Mouse (Mus musculus) layer of hippocampus, postnatal 10 days (tissue): ENCODE measurements at regions not wholly inside any gene's neighbourhood (a gene's known extent, or its start where the extent isn't known, plus 50 kb on each side); places are given as distances from the start of the nearest gene placed in this dataset.

Experiments used
- DNase-seq, 2 experiments: peaks; one replicate each; pipeline ENCODE4 v3.0.0; 2021; ENCODE audit warnings: low spot score in 2 of 2

DNA sequence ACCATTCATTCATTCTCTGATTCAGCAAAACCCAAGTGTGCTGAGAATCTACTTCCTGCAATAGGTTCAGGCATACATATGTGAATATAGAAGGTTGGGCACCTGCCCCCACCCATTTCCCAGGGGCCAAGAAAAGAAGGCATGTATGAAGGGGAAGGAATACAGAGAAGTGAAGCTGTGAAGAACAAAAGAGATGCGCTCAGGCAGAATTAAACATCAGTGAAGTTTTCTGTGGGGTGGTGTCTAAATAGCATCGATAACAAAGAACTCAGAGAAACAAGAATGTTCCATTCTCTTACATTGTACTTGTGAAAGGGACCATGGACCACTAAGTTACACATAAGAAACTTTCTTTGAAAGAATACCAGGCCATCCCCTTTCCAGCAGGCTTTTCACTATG lies 580.7 kb downstream of the Gm9195 start:
- no peak for DNase-seq

DNA sequence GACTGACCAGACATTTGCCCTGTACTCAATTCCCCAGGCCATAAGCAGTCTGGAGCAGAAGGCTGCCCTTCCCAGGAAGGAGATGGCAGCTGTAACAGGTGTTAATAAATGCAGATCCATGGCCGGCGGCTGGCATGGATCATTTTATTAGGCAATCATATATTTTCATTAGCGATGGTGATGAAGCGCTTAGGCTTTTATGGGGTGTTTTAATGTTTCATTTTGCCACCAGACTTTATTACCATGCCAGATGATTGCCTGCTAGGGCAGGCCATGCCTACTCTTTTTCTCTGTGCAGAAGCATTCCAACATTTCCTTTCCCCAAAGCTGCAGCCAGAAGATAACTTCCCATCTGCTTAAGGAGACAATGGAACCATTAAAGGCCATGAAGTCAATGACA lies 596.2 kb downstream of the Gm9195 start:
- DNase-seq, result no peak

DNA sequence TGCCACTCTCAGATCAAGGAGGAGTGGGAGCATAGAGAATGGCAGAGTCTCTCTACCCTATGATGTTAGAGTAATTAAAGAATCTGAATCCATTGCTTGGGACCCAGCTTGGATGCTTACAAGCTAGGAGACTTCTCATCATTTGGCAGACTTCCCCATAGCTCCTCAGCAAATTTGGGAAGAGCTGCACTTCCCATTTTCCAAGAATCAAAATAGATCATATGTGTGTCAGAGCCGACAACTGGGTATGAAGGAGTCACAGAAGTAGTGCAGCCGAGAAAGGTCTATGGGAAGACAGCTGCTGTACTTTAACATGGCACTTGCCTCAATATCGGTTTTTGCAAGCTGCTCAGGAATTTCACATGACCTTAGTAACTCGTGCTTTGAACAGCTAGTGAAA lies 596.8 kb downstream of the Gm9195 start:
- no peak for DNase-seq

DNA sequence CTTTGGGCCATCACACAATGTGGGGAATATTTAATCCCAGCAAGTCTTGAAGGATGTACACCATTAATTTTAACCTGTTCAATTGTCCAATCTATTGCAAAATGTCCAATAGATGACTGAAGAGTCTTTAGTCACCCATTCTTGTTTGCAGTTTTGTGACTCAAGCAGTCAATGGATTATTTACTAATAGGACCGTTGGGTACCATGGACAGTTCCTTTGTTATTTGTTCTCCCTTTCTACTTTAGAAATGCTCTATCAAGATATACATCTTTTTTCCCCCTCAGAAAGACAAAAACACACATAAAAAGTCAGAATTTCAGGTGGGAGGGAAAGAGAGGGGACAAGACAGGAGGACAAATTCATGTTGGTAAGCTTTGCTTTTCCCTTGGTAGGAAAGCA lies 598.3 kb downstream of the Gm9195 start:
- DNase-seq, result no peak

DNA sequence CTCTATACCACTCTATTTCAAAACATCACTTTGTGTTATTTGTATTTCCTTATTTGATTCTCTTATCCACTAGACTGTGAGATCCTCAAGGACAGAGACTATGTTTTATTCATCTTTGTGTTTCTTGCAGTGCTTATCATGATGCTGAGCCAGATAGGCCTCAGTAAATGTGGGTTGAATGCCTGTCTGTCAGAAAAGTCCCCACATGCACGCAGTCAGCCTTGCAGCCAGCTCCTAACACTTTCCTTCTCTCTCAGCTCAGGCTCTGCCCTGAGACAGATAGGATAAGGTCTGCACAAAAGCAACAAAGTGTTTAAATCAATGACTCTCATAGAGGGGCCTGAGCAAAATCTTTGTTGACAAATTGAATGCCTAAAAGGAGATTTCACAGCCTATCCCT lies 600.0 kb downstream of the Gm9195 start:
- DNase-seq, result no peak

DNA sequence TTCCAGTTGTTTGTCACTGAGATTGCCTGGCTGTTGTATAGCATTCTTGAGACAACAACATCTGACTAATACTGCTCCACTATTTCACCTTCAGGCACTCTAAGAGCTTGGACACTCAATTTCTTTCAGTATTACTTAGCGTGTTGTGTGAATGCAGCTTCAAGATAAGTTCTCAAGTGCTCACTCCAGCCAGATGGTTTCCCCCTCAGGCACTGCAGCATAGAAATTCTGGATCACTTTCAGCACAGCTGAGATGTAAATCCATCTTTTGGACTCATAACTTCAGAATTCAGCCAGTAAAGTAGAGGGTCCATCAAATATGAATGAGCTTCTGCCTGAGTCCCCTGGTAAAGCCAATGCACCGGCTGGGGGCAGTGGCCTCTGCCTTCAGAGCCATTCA lies 608.8 kb downstream of the Gm9195 start:
- DNase-seq, result no peak

DNA sequence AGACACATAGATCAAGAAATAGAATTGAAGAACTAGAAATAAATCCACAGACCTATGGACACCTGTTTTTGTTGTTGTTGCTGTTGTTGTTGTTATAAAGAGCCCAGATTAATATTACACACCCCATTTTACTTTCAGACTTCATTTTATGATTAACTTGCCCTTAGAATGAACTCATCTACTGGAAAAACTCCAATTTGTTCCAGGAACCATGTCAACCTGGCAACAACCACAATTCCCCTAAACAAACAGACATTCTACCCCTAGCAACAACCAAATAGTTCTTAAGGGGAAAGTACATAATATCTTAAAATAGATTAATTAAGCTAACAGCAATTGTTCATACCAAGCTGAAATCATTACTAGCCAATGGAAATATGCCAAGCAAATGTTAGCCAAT lies 646.1 kb downstream of the Gm9195 start:
- DNase-seq, result no peak

DNA sequence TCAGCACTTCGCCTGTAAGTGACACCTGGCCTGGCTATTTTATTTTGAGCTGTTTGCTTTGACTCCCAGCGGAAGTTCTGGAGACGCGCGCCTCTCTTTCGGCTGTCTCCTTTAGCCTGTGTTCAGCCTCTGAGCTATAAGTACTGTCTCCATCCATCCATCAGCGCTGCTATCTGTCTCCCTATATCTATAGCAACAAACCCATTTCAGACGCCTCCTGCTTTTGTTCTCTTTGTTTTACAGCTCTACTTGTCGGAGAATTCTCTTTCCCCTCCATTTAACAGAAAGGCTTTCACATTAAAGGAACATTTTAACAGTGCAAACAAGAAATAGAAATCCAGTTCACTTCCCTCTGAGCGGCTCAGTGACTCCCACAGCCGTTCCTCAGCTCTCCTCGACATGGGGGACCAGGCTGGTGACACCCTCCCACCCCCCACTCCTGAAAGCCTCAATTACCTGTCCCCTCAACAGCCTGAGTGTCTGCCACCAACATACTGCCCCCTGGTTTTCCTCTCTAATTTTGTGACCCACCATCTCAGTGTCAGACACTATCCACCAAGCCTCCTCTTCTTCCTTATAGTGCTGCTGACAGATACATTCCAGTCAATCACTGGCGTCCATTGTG lies 682.7 kb downstream of the Gm9195 start:
- DNase-seq, result no peak

DNA sequence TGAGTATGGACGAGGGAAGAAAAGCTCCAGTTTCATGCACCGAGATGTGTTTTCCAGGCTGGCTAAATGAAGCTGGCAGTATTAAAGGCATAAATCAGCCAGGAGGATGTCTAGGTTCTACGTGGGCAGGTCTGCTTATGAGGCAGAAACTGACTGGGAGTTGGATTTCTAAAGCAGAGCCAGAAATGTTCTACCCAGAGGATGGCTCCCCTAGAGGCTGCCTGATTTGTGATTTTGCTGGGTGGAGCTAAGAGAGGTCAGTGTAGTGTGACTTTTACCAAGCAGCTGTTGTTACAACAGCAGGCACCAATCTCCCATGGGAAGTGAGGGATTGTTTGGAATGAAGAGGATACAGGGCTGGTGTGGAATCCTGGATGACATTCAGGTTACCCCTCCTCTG lies 686.0 kb downstream of the Gm9195 start:
- DNase-seq, result no peak

DNA sequence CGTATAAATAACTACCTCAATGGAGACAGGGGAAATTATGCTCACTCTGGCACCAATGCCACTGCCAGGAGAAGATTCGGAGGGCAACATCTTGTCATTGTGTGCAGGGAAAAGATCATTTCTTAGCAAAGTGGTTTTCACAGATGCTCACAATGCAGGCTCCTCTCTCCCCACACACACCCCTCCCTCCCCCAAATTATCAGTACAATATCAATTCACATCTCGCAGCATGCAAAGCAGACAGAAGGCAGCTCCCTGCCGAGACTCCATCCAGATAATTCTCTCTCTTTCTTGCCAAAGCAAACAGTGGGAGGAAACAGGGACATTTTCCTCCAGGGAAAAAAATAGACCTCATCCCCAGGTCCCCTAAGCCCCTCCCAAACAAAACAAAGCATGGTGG lies 691.8 kb downstream of the Gm9195 start:
- peak in 1 of 2 experiments; percentile 22 for DNase-seq

DNA sequence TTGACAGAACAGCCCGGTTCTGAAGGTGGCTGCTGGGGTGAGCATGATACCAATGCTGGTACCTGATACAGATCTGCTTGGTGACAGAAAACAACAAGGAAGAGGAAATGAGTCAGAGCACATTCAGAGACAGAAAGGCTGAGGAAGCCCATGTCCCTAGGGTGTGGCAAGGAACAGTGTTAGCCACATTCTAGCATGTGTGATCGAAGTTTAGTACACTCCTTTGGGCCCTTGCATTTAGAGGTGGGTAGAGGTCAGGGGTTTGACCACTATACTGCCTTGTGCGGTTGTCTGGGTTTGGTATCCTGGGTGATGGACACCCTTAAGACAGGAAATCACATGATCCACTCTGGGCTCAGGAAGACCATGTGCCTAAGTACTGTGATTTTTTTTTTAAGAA lies 695.9 kb downstream of the Gm9195 start:
- no peak for DNase-seq

DNA sequence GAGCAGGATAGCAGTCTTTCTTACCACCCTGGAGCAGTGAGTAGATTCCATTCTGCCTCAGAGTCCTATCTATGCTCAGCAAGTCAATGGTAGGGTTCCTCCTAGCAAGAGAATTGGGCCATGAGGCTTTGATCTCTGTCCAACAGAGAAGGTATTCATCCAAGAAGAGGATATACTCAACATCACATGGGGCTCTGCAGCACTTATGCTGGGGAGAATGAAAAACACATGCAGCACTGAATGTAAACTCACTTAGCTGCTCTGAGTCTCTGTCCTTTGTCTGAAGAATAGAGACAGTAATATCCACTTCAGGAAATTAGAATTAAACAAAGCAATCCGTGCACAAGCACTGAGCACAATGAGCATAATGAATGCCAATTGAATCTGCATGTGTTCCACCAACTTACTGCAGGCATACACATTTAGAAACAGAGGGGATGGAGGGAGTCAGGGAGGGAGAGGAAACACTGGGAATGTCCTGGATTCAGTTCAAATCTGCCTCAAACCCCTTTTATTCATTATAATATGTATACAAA lies 714.6 kb downstream of the Gm9195 start:
- no peak for DNase-seq

DNA sequence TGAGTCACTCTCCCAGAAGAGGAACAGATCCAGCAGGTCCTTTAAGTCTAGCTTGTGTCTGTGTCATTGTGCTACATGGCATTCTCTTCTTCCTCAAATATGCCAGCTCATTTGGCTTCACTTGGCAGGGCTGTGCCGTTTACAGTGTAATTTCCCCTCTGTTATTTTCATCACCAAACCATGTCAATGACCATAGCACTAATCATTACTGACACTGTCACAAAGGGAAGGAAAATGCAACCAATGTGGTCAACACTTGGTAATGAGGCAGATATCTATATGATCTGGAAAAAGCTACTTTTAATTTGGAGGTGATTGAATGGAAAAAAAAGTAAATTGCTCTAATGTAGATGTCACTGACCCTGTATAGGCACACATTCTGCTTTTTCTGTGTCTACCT lies 724.8 kb downstream of the Gm9195 start:
- no peak for DNase-seq

DNA sequence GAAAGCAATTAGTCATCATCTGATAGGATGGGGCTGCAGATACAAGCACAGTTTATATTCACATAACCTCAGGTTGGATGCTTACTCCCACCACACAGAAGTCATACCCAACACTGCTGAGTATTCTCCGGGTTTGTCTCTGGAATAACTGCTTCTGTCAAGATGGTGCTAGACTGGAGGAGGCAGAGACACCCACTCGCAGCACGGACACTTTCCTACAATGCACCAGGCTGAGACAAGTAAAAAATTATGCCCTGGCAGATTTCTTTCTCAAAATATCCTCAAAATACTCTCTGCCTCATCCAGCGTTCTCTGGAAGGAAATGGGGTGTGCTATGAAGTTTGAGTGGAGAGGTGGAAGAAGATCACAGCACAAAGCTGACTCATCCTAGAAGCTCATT lies 763.1 kb downstream of the Gm9195 start:
- DNase-seq, result no peak

DNA sequence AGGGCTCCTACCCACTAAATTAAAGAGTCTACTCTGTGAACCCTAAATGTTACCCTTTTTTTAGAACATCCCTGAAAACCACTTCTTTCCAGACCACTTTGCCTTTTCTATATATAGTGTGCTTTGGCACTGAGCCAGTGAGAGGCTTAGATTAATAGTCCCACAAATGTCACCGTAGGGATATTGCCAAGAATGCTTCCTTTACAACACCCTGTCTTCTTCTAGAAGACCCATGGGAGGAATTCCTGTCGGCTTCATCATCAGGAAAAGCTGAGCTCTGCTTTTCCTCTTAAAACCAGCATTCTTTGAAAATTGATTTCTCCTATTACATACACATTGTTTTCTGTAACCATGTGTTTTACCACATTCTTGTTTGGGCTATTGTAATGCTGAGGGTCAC lies 768.1 kb downstream of the Gm9195 start:
- DNase-seq, result no peak

DNA sequence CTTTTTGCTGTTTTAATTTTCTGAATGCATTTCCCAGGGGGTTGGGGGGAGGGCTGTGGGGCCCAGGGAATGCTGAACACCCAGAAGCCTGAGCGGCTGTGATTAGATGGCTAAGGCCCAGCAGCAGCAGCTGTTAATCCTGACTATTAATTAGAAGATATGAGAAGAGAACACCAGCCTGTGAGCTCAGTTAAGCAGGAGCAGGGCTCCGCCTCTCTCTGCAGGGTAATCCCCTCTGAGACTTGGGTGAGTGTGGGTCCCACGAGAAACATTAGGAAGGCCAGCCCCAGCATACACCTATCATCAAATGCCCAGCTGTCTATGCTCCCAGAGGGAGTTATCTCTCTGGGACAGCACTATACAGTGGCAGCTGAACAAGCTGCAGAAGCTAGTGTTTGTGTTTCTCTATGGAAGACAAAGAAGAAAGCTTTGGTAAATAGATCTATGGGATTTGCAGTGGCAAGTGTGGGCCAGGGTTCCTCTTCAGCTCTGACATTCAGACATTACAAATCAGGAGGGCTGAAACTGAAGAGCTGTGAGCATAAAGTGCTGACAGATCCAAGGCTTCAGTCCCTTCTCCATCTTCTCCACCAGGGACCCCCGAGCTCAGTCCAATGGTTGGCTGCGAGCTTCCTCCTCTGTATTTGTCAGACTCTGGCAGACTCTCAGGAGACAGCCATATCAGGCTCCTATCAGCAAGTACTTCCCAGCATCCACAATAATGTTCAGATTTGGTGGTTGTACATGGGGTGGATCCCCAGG lies 781.9 kb downstream of the Gm9195 start:
- peak; percentile 7 to 12 for DNase-seq

DNA sequence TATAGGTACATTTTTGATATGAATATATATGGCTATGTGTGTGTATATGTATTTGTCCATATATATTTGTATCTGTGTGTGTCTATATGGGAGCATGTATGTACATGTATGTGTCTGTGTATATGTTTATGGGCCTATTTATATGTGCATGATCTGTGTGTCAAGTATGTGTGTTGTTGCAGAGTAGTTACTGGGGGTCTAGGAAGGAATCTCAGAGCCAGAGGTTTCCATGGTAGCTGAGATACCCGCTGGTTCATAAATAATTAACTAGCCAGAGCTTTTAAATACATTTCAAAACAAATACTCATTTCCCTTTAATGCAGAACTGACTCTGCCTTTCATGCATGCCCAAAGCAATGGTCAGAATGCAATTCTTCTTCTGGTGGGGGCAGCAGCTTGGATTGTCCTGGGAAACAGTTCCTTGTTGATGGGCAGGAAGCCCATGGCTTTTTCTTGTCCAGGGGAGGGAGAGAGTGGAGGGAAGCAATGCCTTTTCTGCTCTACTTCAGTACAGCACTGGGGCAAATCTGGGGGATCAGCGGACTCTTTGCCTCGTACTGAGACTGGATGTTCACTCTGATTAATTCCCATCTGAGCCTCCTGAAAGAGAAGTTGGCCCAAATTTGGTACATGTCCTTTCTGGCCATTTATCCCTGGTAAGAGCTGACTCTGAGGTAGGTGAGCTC lies 798.7 kb downstream of the Gm9195 start:
- DNase-seq, result no peak

DNA sequence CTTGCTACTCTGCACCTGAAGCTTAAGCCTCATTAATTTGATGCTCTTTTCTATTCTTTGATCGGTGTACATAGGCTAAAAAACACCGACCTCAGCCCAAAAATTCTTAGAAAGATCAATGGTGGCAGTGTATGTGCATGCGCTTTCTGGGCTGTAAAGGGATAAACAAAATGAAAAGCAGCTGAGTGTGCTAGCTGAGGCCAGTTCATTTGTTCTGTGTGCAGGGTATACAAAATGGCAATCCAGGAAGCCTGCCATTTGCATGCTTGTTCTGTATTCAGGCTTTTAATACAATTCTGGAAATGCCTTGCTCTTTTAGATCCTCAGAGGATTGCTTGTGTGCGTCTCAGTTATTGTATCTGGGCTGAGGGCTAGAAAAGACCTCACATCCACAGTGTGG lies 817.1 kb downstream of the Gm9195 start:
- DNase-seq, result no peak

DNA sequence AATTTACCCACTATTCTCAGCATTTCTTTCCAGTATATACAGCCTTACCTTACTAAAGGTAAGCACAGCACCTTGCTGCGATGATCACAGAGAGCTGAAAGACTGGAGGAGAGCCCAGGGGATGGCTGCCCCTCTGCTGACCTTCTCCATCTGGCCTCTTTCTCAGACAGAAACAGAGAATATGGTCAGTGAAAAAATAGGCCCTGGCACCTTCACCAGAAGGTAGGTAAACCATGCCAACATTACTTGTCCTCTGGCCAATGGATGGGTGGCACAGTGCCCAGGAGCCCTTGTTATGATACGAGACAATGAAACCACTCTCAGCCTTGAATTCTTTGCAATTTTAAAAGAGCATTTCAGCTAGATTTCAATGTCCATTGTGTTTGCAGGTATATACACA lies 817.8 kb downstream of the Gm9195 start:
- DNase-seq, result peak; percentile 26 to 46

DNA sequence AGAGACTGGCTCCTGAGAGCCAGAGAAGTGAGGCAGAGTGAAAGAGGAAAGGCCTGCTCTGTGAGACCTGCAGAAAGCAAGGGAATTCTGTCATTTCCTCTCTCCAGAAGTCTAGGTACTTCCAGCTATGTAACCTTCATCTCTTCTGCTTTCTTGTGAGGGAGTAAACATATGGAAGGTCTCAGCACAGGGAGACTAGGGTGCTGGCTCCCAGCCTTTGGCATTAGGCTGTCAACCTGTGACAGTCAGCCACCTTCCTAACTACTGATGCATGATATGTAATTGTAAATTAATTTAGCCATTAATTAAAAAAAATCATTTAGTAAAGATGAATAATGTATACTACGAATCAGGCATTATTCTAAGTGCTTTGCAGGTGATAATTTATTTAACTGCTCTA lies 819.2 kb downstream of the Gm9195 start:
- no peak for DNase-seq

DNA sequence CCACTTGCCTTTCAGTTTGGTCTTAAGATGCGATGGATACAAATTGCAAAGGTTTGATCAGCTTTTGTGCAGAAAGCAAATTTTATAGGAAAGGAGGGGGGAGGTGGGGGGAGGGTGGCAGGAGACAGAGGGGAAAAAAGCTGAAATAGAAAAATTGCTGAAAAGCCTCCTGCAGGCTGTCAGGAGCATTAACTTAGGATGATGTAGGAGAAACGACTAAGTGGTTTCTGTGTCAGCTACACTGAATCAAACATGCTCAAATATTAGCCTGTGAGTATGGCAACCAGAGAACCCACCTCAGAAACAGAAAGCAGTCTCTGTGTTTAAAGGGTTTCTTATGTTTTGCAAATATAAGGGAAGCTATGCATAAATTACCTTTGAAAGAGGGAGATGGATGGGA lies 819.6 kb downstream of the Gm9195 start:
- DNase-seq, result no peak

DNA sequence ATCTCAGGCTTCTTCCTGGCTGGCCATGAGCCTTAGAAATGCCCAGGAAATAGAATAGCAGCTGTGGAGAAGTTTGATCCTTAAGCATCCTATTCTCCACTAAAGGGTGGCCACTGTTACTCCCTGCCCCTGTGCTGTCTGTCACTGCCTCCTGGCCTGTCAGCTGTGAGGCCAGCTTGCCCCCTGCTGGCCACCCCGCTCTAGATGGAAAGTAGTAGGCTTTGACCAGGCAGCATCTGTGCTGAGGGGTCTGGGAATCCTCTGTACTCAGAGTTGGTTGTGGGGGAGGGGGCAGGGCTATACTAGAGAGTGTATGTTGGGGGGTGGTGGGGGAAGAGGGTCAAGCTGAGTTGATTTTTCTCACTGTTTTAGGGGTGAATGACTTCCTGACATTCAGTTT lies 821.2 kb downstream of the Gm9195 start:
- peak; percentile 52 to 69 for DNase-seq
